Mouse (Mus musculus) midbrain, postnatal 0 days (tissue): ENCODE results near the gene Celf2. TPM values are rescaled to one million over a fixed set of nuclear protein-coding genes. Genes with fewer than 3 reads are reported as not detected.

Source experiments
- ATAC-seq: fragments of 200-750 bp; cut with Nextera tagmentation; 2 replicates; pipeline ENCODE4 v1.8.0; 2017; ENCODE audit warnings: moderate number of reproducible peaks, mild to moderate bottlenecking, moderate TSS enrichment, moderate library complexity; ENCODE audit not compliant: low FRiP score
- DNase-seq: peaks from one replicate; pipeline ENCODE4 v3.0.0-alpha.2; 2015; ENCODE audit warnings: low spot score
- H3K27ac ChIP-seq: fragments of 300-500 bp; sonication (generic); 2 replicates; pipeline ENCODE4 v1.5.1; 2014; ENCODE audit warnings: low read depth, mild to moderate bottlenecking, low read length, mixed read lengths
- H3K27me3 ChIP-seq: fragments of 300-500 bp; sonication (generic); 2 replicates; pipeline ENCODE4 v1.6.1; 2014; ENCODE audit warnings: low read length, control low read depth, mixed read lengths; ENCODE audit not compliant: insufficient read depth
- H3K36me3 ChIP-seq: fragments of 300-500 bp; sonication (generic); 2 replicates; pipeline ENCODE4 v1.6.1; 2014; ENCODE audit warnings: low read length, control low read depth, mixed read lengths; ENCODE audit not compliant: insufficient read depth
- H3K4me1 ChIP-seq: fragments of 300-500 bp; sonication (generic); 2 replicates; pipeline ENCODE4 v1.6.1; 2014; ENCODE audit warnings: mild to moderate bottlenecking, control low read depth, antibody characterized with exemption, low read length, mixed read lengths; ENCODE audit not compliant: insufficient read depth
- H3K4me2 ChIP-seq: fragments of 300-500 bp; sonication (generic); 2 replicates; pipeline ENCODE4 v1.6.1; 2014; ENCODE audit warnings: low read depth, mild to moderate bottlenecking, low read length, mixed read lengths; ENCODE audit not compliant: poor library complexity, severe bottlenecking
- H3K4me3 ChIP-seq: fragments of 300-500 bp; sonication (generic); 2 replicates; pipeline ENCODE4 v1.5.1; 2014; ENCODE audit warnings: low read depth, mild to moderate bottlenecking, low read length, moderate library complexity
- H3K9ac ChIP-seq: fragments of 300-500 bp; sonication (generic); replicated peaks from 2 replicates; pipeline ENCODE4 v1.6.1; 2014; ENCODE audit warnings: mild to moderate bottlenecking, low read length, moderate library complexity, mixed read lengths; ENCODE audit not compliant: poor library complexity, severe bottlenecking
- H3K9me3 ChIP-seq: fragments of 300-500 bp; sonication (generic); 2 replicates; pipeline ENCODE4 v1.6.1; 2016; ENCODE audit warnings: low read length, control low read depth
- CTCF ChIP-seq: IDR thresholded peaks from 2 replicates; pipeline ENCODE4 v1.5.1; 2016; ENCODE audit warnings: antibody characterized with exemption, mild to moderate bottlenecking
- WGBS: fragments of 180-500 bp; shearing (Covaris S2); extraction: QIAGEN DNeasy Blood & Tissue Kit; methylation state at CpG from one replicate; pipeline ENCODE4 v1.1.7; 2014; 5-methylcytosine and 5-hydroxymethylcytosine counted together
- polyA plus RNA-seq: library from polyadenylated mRNA; unstranded; fragments of >200 nt; fragmentation: Nextera tagmentation; extraction: Ambion mirVana; gene quantifications from 2 replicates; pipeline ENCODE4 v1.2.1, GENCODE M21; 2015
- total RNA-seq: library from RNA; depleted of rRNA; stranded (reverse); fragments of >200 nt; gene quantifications from 2 replicates; pipeline ENCODE4 v1.2.3, GENCODE M21; 2014

Celf2 gene
- total and polyA plus RNA-seq, 2 experiments from 2014 or later = 112 to 135 TPM

DNA sequence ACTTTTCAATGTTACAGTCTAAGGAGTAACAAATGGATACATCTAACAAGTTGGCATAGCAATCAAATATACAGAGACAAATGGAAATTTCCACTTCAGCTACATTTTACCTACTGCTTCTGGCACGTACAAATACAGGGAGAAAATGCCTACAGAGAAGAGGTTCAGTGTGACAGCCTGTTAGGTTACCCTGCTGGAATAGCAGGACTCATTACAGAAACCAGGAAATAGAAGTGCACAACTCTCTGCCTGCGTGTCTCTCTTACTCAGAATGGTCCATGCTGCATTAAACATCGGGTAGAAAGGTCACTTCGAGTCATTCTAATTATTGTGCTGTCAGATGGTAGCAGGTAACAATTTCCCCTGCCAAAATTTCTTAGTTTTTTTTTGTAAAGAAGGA is 141.6 kb downstream of the Celf2 start:
- H3K27me3 ChIP-seq = no peaks in the 10 kb centered on the region

DNA sequence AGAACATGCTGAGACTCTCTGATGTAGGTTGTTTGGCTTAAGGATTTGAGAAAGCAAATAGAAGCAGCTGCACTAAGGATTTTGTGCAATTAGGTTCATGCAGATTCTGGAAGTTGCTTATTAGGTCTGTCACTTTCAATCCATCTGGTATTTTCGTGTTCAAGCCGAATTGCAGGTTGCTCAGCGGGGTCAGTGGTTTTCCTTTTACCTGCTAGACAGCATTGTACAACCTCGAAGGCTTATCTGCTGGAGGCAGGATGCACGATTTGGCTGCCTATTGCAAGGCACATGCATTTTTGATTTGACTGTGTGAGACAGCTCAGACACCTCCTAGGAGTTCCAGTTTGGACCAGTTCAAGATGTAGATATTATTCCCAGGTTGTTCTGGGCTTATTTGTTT is 149.8 kb downstream of the Celf2 start:
- Histone ChIP-seq H3K9me3 (no peaks in the 10 kb centered on the region), H3K4me1 (no peaks in the 10 kb centered on the region), H3K4me3 (no peak overlapping the region), H3K4me2 (no peak overlapping the region), H3K36me3 (no peaks in the 10 kb centered on the region), H3K27ac (no peak overlapping the region), H3K9ac (no peak overlapping the region), H3K27me3 (no peaks in the 10 kb centered on the region)
- no peak for ATAC-seq
- WGBS = 52% methylated on average over 5 of the region's 5 CpGs
- DNase-seq = peak; percentile 71
- no peak for TF ChIP-seq CTCF

More for the DNA sequence above, 141.6 kb downstream of the Celf2 start:
- H3K4me3 ChIP-seq = no peak overlapping the region
- no peaks in the 10 kb centered on the region for H3K9me3 ChIP-seq
- ATAC-seq (no peak), DNase-seq (no peak)
- no peak for TF ChIP-seq CTCF
- WGBS = 90% methylated on average over 4 of the region's 4 CpGs
- no peak overlapping the region for H3K27ac ChIP-seq
- H3K36me3 ChIP-seq = no peaks in the 10 kb centered on the region
- H3K4me1 ChIP-seq = no peaks in the 10 kb centered on the region
- H3K9ac ChIP-seq = no peak overlapping the region
- H3K4me2 ChIP-seq = no peak overlapping the region

GRCm38 (mm10) chr2:7358816-7359215 is 150.5 kb downstream of the Celf2 start:
- TF ChIP-seq CTCF = no peak

DNA sequence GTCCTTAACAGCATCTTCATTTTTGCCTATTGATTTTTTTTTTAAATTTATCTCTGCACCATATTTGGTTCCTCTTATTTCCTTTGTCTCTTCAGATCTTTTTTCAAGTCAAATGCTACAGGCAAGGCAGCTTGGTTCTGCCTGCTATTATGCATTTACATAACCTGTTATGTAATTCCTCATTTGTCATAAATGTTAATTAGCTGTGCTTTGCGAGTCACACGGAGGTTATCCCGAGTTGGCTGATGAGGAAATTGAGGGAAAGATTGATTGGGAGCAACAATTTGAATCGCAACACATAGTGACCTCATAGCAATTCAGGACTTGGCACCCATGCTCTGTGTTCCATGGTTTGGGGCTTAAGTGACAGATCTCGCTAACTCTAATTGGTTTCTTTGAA is 158.1 kb downstream of the Celf2 start:
- TF ChIP-seq CTCF = no peak
- no peak overlapping the region for H3K4me3 ChIP-seq
- no peaks in the 10 kb centered on the region for H3K9me3 ChIP-seq
- H3K9ac ChIP-seq = no peak overlapping the region
- no peaks in the 10 kb centered on the region for H3K27me3 ChIP-seq
- no peaks in the 10 kb centered on the region for H3K4me1 ChIP-seq
- H3K36me3 ChIP-seq = no peaks in the 10 kb centered on the region
- H3K27ac ChIP-seq = no peak overlapping the region
- no peak overlapping the region for H3K4me2 ChIP-seq
- DNase-seq (no peak), ATAC-seq (no peak)
- 79% methylated on average over 5 of the region's 5 CpGs for WGBS

More at GRCm38 (mm10) chr2:7358816-7359215, 150.5 kb downstream of the Celf2 start:
- Histone ChIP-seq H3K9me3 (no peaks in the 10 kb centered on the region), H3K4me2 (no peak overlapping the region), H3K9ac (no peak overlapping the region), H3K36me3 (no peaks in the 10 kb centered on the region), H3K4me3 (no peak overlapping the region), H3K27me3 (no peaks in the 10 kb centered on the region), H3K27ac (no peak overlapping the region), H3K4me1 (no peaks in the 10 kb centered on the region)
- ATAC-seq (no peak), DNase-seq (no peak)
- WGBS = 67% methylated on average over 3 of the region's 3 CpGs

GRCm38 (mm10) chr2:7346703-7347461 is 162.5 kb downstream of the Celf2 start:
- no peak overlapping the region for H3K4me3 ChIP-seq
- H3K36me3 ChIP-seq = no peaks in the 10 kb centered on the region
- H3K4me2 ChIP-seq = no peak overlapping the region
- no peaks in the 10 kb centered on the region for H3K27me3 ChIP-seq
- no peak overlapping the region for H3K9ac ChIP-seq
- no peak for ATAC-seq
- H3K4me1 ChIP-seq = no peaks in the 10 kb centered on the region
- TF ChIP-seq CTCF = no peak
- H3K27ac ChIP-seq = no peak overlapping the region
- DNase-seq = peak; percentile 14
- no peaks in the 10 kb centered on the region for H3K9me3 ChIP-seq
- WGBS = 74% methylated on average over 4 of the region's 4 CpGs

- no peak for ATAC-seq
Observed at GRCm38 (mm10) chr2:7344951-7345350, 164.4 kb downstream of the Celf2 start.

More at GRCm38 (mm10) chr2:7344951-7345350, 164.4 kb downstream of the Celf2 start:
- Histone ChIP-seq H3K9ac (no peak overlapping the region), H3K27me3 (no peaks in the 10 kb centered on the region), H3K4me1 (no peaks in the 10 kb centered on the region), H3K9me3 (no peaks in the 10 kb centered on the region), H3K4me2 (no peak overlapping the region), H3K36me3 (no peaks in the 10 kb centered on the region), H3K27ac (no peak overlapping the region), H3K4me3 (no peak overlapping the region)
- no peak for DNase-seq
- TF ChIP-seq CTCF = no peak
- 86% methylated on average over 2 of the region's 2 CpGs for WGBS
